Mouse (Mus musculus): Measurements from ENCODE around the gene Ubl5. TPM values are rescaled to one million over a fixed set of nuclear protein-coding genes. Genes with fewer than 3 reads are reported as not detected.

Gene Ubl5
- 66.1 TPM for polyA plus RNA-seq (2014; fragmentation: Illumina TruSeq; extraction: RNeasy Lipid Tissue Mini Kit (QIAGEN cat#74804); ENCODE audit: low read depth, low replicate concordance)

GRCm38 (mm10) chr9:20642101-20642895 lies at the start of gene Ubl5:
Ubl5 (plus strand) TSS chr9:20642878.

DNA sequence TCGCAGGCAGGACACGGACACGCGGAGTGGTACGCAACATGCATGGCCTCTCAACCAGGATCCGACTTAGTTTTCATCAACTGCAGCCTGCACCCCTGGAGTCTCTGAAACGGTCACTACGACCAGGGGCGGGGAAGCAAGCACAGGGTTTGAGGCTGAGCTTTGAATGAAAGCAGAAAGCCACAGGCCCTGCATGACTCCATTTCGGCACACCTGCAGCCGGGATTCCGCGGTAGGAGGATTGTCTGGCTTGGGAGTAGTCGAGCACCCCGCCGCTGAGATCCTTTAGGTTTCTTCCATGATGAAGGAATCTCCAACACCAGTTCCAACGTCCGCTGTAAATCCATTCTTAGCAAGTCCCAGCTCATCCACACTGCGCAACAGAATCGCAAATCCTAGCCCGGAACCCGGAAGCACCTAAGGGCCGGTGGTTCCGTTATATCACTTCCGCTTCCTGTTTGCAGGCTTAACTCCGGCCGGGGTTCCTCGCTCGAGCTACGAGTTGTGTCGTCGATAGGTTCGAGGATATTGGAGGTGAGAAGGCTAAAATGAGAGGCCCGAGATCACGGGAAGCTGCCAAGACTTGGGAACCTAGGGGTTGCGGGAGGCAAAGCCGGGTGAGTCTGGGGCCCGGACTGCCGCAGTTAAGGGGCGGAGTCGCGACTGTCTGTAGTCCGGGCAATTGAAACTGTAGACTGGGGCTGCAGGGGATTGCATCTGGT lies 1.8 kb downstream of the Ubl5 start, which contains the start of gene Fbxl12:
Gene Fbxl12 (minus strand): TSS at position 408 of the 722 bp plus-strand sequence.

GRCm38 (mm10) chr9:20651602-20652259 lies 9.1 kb downstream of the Ubl5 start, which contains the start of gene Pin1:
Pin1 (plus strand) TSS chr9:20652095.

Other genes starting within 250 kb of the Ubl5 start
- gene Zfp26, start 182.7 kb upstream of the Ubl5 start, polyA plus RNA-seq (2014; fragmentation: Illumina TruSeq; extraction: RNeasy Lipid Tissue Mini Kit (QIAGEN cat#74804); ENCODE audit: low read depth, low replicate concordance): 30.8 TPM
- 81.1 TPM for gene Zfp426, start 150.1 kb upstream of the Ubl5 start, polyA plus RNA-seq (2014; fragmentation: Illumina TruSeq; extraction: RNeasy Lipid Tissue Mini Kit (QIAGEN cat#74804); ENCODE audit: low read depth, low replicate concordance)
- gene Zfp266, start 121.5 kb upstream of the Ubl5 start, polyA plus RNA-seq (2014; fragmentation: Illumina TruSeq; extraction: RNeasy Lipid Tissue Mini Kit (QIAGEN cat#74804); ENCODE audit: low read depth, low replicate concordance): 62.3 TPM
- gene Zfp846, start 61.6 kb upstream of the Ubl5 start, polyA plus RNA-seq (2014; fragmentation: Illumina TruSeq; extraction: RNeasy Lipid Tissue Mini Kit (QIAGEN cat#74804); ENCODE audit: low read depth, low replicate concordance): 19.2 TPM
- gene Fbxl12, start 1.9 kb downstream of the Ubl5 start, polyA plus RNA-seq (2014; fragmentation: Illumina TruSeq; extraction: RNeasy Lipid Tissue Mini Kit (QIAGEN cat#74804); ENCODE audit: low read depth, low replicate concordance): 3.3 TPM
- 1.8 TPM for gene Pin1, start 9.2 kb downstream of the Ubl5 start, polyA plus RNA-seq (2014; fragmentation: Illumina TruSeq; extraction: RNeasy Lipid Tissue Mini Kit (QIAGEN cat#74804); ENCODE audit: low read depth, low replicate concordance)
- gene Olfm2, start 103.5 kb downstream of the Ubl5 start, polyA plus RNA-seq (2014; fragmentation: Illumina TruSeq; extraction: RNeasy Lipid Tissue Mini Kit (QIAGEN cat#74804); ENCODE audit: low read depth, low replicate concordance): 0.41 TPM
- gene Col5a3, start 172.2 kb downstream of the Ubl5 start, polyA plus RNA-seq (2014; fragmentation: Illumina TruSeq; extraction: RNeasy Lipid Tissue Mini Kit (QIAGEN cat#74804); ENCODE audit: low read depth, low replicate concordance): 8.7 TPM
- not detected for gene Rdh8, start 175.6 kb downstream of the Ubl5 start, polyA plus RNA-seq (2014; fragmentation: Illumina TruSeq; extraction: RNeasy Lipid Tissue Mini Kit (QIAGEN cat#74804); ENCODE audit: low read depth, low replicate concordance)
- gene A230050P20Rik, start 225.8 kb downstream of the Ubl5 start, polyA plus RNA-seq (2014; fragmentation: Illumina TruSeq; extraction: RNeasy Lipid Tissue Mini Kit (QIAGEN cat#74804); ENCODE audit: low read depth, low replicate concordance): 4.7 TPM
- gene Angptl6, start 236.8 kb downstream of the Ubl5 start, polyA plus RNA-seq (2014; fragmentation: Illumina TruSeq; extraction: RNeasy Lipid Tissue Mini Kit (QIAGEN cat#74804); ENCODE audit: low read depth, low replicate concordance): not detected
- 0.17 TPM for gene Ppan, start 245.3 kb downstream of the Ubl5 start, polyA plus RNA-seq (2014; fragmentation: Illumina TruSeq; extraction: RNeasy Lipid Tissue Mini Kit (QIAGEN cat#74804); ENCODE audit: low read depth, low replicate concordance)